9 mouse cellular contexts compared by ENCODE assay signal in the genomic region with DNA sequence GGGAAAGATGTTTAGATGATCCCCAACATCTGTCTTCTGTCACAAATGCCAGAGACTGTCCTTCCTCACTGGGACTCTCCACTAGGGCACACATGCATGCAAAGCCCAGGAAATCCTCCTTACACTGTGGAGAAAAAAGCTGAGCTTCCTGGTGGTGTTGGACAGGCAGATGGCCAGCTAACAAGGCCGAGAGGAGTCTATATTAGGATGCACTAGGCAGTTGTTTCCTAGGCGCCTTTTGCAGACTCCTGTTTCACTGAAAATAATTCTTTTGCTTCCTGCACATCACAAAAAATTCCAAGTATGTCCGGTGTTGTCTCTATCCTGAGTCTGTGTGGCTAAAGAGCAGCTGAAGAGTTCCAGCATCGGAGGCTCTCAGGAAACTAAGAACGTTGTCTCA. TPM values are rescaled to one million over a fixed set of nuclear protein-coding genes. Genes with fewer than 3 reads are reported as not detected.
A peak's percentile ranks its signal among the peaks of the same experiment; 100 is the strongest.
DNase-seq lines count a peak whose midpoint lies in the region; ATAC-seq and TF ChIP-seq lines count a peak whose summit lies in the region.
"Had no signal": no experiment of that assay in that cellular context is flagged by ENCODE, and none has a peak within 500 bp of the region (broad histone marks: within the 10 kb centered on the region; RNA-seq: fewer than 3 reads in every experiment).

No protein-coding gene starts in this region.

- no peak for TF ChIP-seq CTCF in forebrain, postnatal 0 days (IDR thresholded peaks at IDR 0.05; ENCODE audit: low read depth)
- no peak for TF ChIP-seq CTCF in midbrain, postnatal 0 days (IDR thresholded peaks at IDR 0.05)

- H3K27ac ChIP-seq in forebrain, embryonic 10.5 days: peak overlapping the region; percentile 2; the same call in 1 of the 2 replicates
- no peak overlapping the region for H3K27ac ChIP-seq in forebrain, postnatal 0 days (ENCODE audit: low read depth, low read length)
- 0 out of 2 replicates have a peak overlapping the region, but pooled peaks have one; percentile 43 for H3K27ac ChIP-seq in midbrain, postnatal 0 days (ENCODE audit: low read depth, low read length)
- H3K27ac ChIP-seq in midbrain, embryonic 13.5 days: no peak overlapping the region
- H3K27ac ChIP-seq in stomach, embryonic 16.5 days (ENCODE audit: low read length): peak overlapping the region; percentile 65

- no peaks in the 10 kb centered on the region for H3K27me3 ChIP-seq in forebrain, embryonic 10.5 days (ENCODE audit: poor library complexity, severe bottlenecking)
- no peaks in the 10 kb centered on the region for H3K27me3 ChIP-seq in forebrain, postnatal 0 days (ENCODE audit: insufficient read depth, low read length)
- no peaks in the 10 kb centered on the region for H3K27me3 ChIP-seq in midbrain, postnatal 0 days (ENCODE audit: insufficient read depth, low read length)
- no peaks in the 10 kb centered on the region for H3K27me3 ChIP-seq in midbrain, embryonic 13.5 days
- no peaks in the 10 kb centered on the region for H3K27me3 ChIP-seq in stomach, embryonic 16.5 days (ENCODE audit: control insufficient read depth, insufficient read depth, low read length)

- no peak overlapping the region for H3K9ac ChIP-seq in forebrain, postnatal 0 days
- no peak overlapping the region for H3K9ac ChIP-seq in midbrain, postnatal 0 days (replicated peaks; ENCODE audit: low read length, poor library complexity, severe bottlenecking)
- H3K9ac ChIP-seq in midbrain, embryonic 13.5 days (replicated peaks): no peak overlapping the region
- H3K9ac ChIP-seq in stomach, embryonic 16.5 days (ENCODE audit: low read length): no peak overlapping the region

- no peaks in the 10 kb centered on the region for H3K9me3 ChIP-seq in forebrain, embryonic 10.5 days
- no peaks in the 10 kb centered on the region for H3K9me3 ChIP-seq in forebrain, postnatal 0 days (ENCODE audit: low read length)
- H3K9me3 ChIP-seq in midbrain, postnatal 0 days (ENCODE audit: low read length): no peaks in the 10 kb centered on the region
- H3K9me3 ChIP-seq in midbrain, embryonic 13.5 days: no peaks in the 10 kb centered on the region
- H3K9me3 ChIP-seq in stomach, embryonic 16.5 days (replicated peaks; ENCODE audit: control insufficient read depth, low read length): no peaks in the 10 kb centered on the region

- no peak for DNase-seq in forebrain, embryonic 10.5 days (ENCODE audit: extremely low spot score, low spot score)
- no peak for DNase-seq in forebrain, postnatal 0 days
- DNase-seq in midbrain, postnatal 0 days (ENCODE audit: low spot score): no peak
- peak; percentile 21 for DNase-seq in kidney, adult 18-20 months
- DNase-seq in spleen, postnatal 14 days (ENCODE audit: low spot score in 2 of 2): no peak
- DNase-seq in spleen, postnatal 4 days (ENCODE audit: low spot score in 2 of 2): no peak
- DNase-seq: cerebellum, adult 9-11 months had no signal

- H3K4me1 ChIP-seq in forebrain, embryonic 10.5 days: peaks cover 41% of the 10 kb centered on the region
- H3K4me1 ChIP-seq in forebrain, postnatal 0 days (ENCODE audit: insufficient read depth): peaks cover 9% of the 10 kb centered on the region
- H3K4me1 ChIP-seq in midbrain, postnatal 0 days (ENCODE audit: insufficient read depth, low read length): no peaks in the 10 kb centered on the region
- peaks cover 18% of the 10 kb centered on the region for H3K4me1 ChIP-seq in midbrain, embryonic 13.5 days (replicated peaks)
- peaks cover 51% of the 10 kb centered on the region for H3K4me1 ChIP-seq in stomach, embryonic 16.5 days (ENCODE audit: control insufficient read depth, insufficient read depth, low read length)

- H3K4me2 ChIP-seq in forebrain, postnatal 0 days (ENCODE audit: low read depth): no peak overlapping the region
- H3K4me2 ChIP-seq in midbrain, postnatal 0 days (ENCODE audit: low read depth, low read length, poor library complexity, severe bottlenecking): no peak overlapping the region
- no peak overlapping the region for H3K4me2 ChIP-seq in midbrain, embryonic 13.5 days (replicated peaks)
- H3K4me2 ChIP-seq in stomach, embryonic 16.5 days (ENCODE audit: low read depth, low read length): no peak overlapping the region

- WGBS in forebrain, embryonic 10.5 days: 72% methylated on average over 5 of the region's 5 CpGs
- WGBS in forebrain, postnatal 0 days: 75% methylated on average over 5 of the region's 5 CpGs
- WGBS in midbrain, postnatal 0 days: 70% methylated on average over 5 of the region's 5 CpGs
- WGBS in midbrain, embryonic 13.5 days: 82% methylated on average over 5 of the region's 5 CpGs
- 33% methylated on average over 5 of the region's 5 CpGs for WGBS in stomach, embryonic 16.5 days

- H3K36me3 ChIP-seq in forebrain, embryonic 10.5 days (replicated peaks): peaks cover 24% of the 10 kb centered on the region
- H3K36me3 ChIP-seq in forebrain, postnatal 0 days (ENCODE audit: insufficient read depth): no peaks in the 10 kb centered on the region
- no peaks in the 10 kb centered on the region for H3K36me3 ChIP-seq in midbrain, postnatal 0 days (ENCODE audit: insufficient read depth, low read length)
- H3K36me3 ChIP-seq in midbrain, embryonic 13.5 days: no peaks in the 10 kb centered on the region
- 0 out of 2 replicates have a peak, but pooled peaks cover 3% of the 10 kb centered on the region for H3K36me3 ChIP-seq in stomach, embryonic 16.5 days (ENCODE audit: control insufficient read depth, insufficient read depth, low read length)

- no peak overlapping the region for H3K4me3 ChIP-seq in forebrain, embryonic 10.5 days
- no peak overlapping the region for H3K4me3 ChIP-seq in forebrain, postnatal 0 days (ENCODE audit: low read depth, low read length)
- no peak overlapping the region for H3K4me3 ChIP-seq in midbrain, postnatal 0 days (ENCODE audit: low read depth, low read length)
- H3K4me3 ChIP-seq in midbrain, embryonic 13.5 days (replicated peaks): no peak overlapping the region
- no peak overlapping the region for H3K4me3 ChIP-seq in stomach, embryonic 16.5 days (replicated peaks; ENCODE audit: low read length)

- no peak for ATAC-seq in forebrain, postnatal 0 days
- no peak for ATAC-seq in midbrain, postnatal 0 days (ENCODE audit: low FRiP score)
- no peak for ATAC-seq in midbrain, embryonic 13.5 days
- peak; percentile 26; the same call in 1 of the 2 replicates for ATAC-seq in stomach, embryonic 16.5 days (ENCODE audit: insufficient read depth, low FRiP score)

RNA-seq across cellular contexts. Expression of a gene that starts 3.8 kb away (rescaled TPM):
- polyA plus RNA-seq in forebrain, embryonic 10.5 days (2016; fragmentation: Nextera tagmentation; extraction: Ambion mirVana): 3.6 and 4.4 TPM in 2 replicates
- 0.62 TPM in 1 of 2 replicates, not detected in the other for total RNA-seq in forebrain, postnatal 0 days (2014; rRNA removed)
- 1.8 and 2.3 TPM in 2 replicates for polyA plus RNA-seq in forebrain, postnatal 0 days (2015; fragmentation: Nextera tagmentation; extraction: Ambion mirVana)
- 0.61 and 0.66 TPM in 2 replicates for total RNA-seq in midbrain, postnatal 0 days (2014; rRNA removed)
- 1.2 and 2.4 TPM in 2 replicates for polyA plus RNA-seq in midbrain, postnatal 0 days (2015; fragmentation: Nextera tagmentation; extraction: Ambion mirVana)
- 2.8 and 3.7 TPM in 2 replicates for polyA plus RNA-seq in midbrain, embryonic 13.5 days (2015; fragmentation: Nextera tagmentation; extraction: Ambion mirVana)
- polyA plus RNA-seq in stomach, embryonic 16.5 days (2015; fragmentation: Nextera tagmentation; extraction: Ambion mirVana): 2.8 and 3.6 TPM in 2 replicates

RNA-seq across cellular contexts. Expression of a gene that starts 22.3 kb away (rescaled TPM):
- 74.9 and 81.7 TPM in 2 replicates for polyA plus RNA-seq in forebrain, embryonic 10.5 days (2016; fragmentation: Nextera tagmentation; extraction: Ambion mirVana)
- total RNA-seq in forebrain, postnatal 0 days (2014; rRNA removed): 69.9 and 82.4 TPM in 2 replicates
- 53.1 and 60.8 TPM in 2 replicates for polyA plus RNA-seq in forebrain, postnatal 0 days (2015; fragmentation: Nextera tagmentation; extraction: Ambion mirVana)
- total RNA-seq in midbrain, postnatal 0 days (2014; rRNA removed): 86.9 and 87.4 TPM in 2 replicates
- polyA plus RNA-seq in midbrain, postnatal 0 days (2015; fragmentation: Nextera tagmentation; extraction: Ambion mirVana): 70.6 and 74.6 TPM in 2 replicates
- 41.6 and 46.6 TPM in 2 replicates for polyA plus RNA-seq in midbrain, embryonic 13.5 days (2015; fragmentation: Nextera tagmentation; extraction: Ambion mirVana)
- 80.7 and 80.9 TPM in 2 replicates for polyA plus RNA-seq in stomach, embryonic 16.5 days (2015; fragmentation: Nextera tagmentation; extraction: Ambion mirVana)

RNA-seq across cellular contexts. Expression of a gene that starts 50.2 kb away (rescaled TPM):
- 330 and 333 TPM in 2 replicates for polyA plus RNA-seq in forebrain, embryonic 10.5 days (2016; fragmentation: Nextera tagmentation; extraction: Ambion mirVana)
- 81.2 and 85.9 TPM in 2 replicates for total RNA-seq in forebrain, postnatal 0 days (2014; rRNA removed)
- polyA plus RNA-seq in forebrain, postnatal 0 days (2015; fragmentation: Nextera tagmentation; extraction: Ambion mirVana): 88.0 and 96.5 TPM in 2 replicates
- total RNA-seq in midbrain, postnatal 0 days (2014; rRNA removed): 47.4 and 58.1 TPM in 2 replicates
- polyA plus RNA-seq in midbrain, postnatal 0 days (2015; fragmentation: Nextera tagmentation; extraction: Ambion mirVana): 71.1 and 73.2 TPM in 2 replicates
- 110 and 133 TPM in 2 replicates for polyA plus RNA-seq in midbrain, embryonic 13.5 days (2015; fragmentation: Nextera tagmentation; extraction: Ambion mirVana)
- 132 and 162 TPM in 2 replicates for polyA plus RNA-seq in stomach, embryonic 16.5 days (2015; fragmentation: Nextera tagmentation; extraction: Ambion mirVana)

RNA-seq across cellular contexts. Expression of a gene that starts 52.1 kb away (rescaled TPM):
- polyA plus RNA-seq in forebrain, embryonic 10.5 days (2016; fragmentation: Nextera tagmentation; extraction: Ambion mirVana): 35.6 and 38.1 TPM in 2 replicates
- 10.5 and 15.2 TPM in 2 replicates for total RNA-seq in forebrain, postnatal 0 days (2014; rRNA removed)
- 18.2 and 24.5 TPM in 2 replicates for polyA plus RNA-seq in forebrain, postnatal 0 days (2015; fragmentation: Nextera tagmentation; extraction: Ambion mirVana)
- 6.3 and 7.0 TPM in 2 replicates for total RNA-seq in midbrain, postnatal 0 days (2014; rRNA removed)
- polyA plus RNA-seq in midbrain, postnatal 0 days (2015; fragmentation: Nextera tagmentation; extraction: Ambion mirVana): 24.4 and 25.9 TPM in 2 replicates
- polyA plus RNA-seq in midbrain, embryonic 13.5 days (2015; fragmentation: Nextera tagmentation; extraction: Ambion mirVana): 39.2 and 44.9 TPM in 2 replicates
- 30.7 and 33.7 TPM in 2 replicates for polyA plus RNA-seq in stomach, embryonic 16.5 days (2015; fragmentation: Nextera tagmentation; extraction: Ambion mirVana)

RNA-seq across cellular contexts. Expression of a gene that starts 58.0 kb away (rescaled TPM):
- 1,283 and 1,312 TPM in 2 replicates for polyA plus RNA-seq in forebrain, embryonic 10.5 days (2016; fragmentation: Nextera tagmentation; extraction: Ambion mirVana)
- 957 and 1,068 TPM in 2 replicates for total RNA-seq in forebrain, postnatal 0 days (2014; rRNA removed)
- 693 and 790 TPM in 2 replicates for polyA plus RNA-seq in forebrain, postnatal 0 days (2015; fragmentation: Nextera tagmentation; extraction: Ambion mirVana)
- 541 and 706 TPM in 2 replicates for total RNA-seq in midbrain, postnatal 0 days (2014; rRNA removed)
- 597 and 607 TPM in 2 replicates for polyA plus RNA-seq in midbrain, postnatal 0 days (2015; fragmentation: Nextera tagmentation; extraction: Ambion mirVana)
- polyA plus RNA-seq in midbrain, embryonic 13.5 days (2015; fragmentation: Nextera tagmentation; extraction: Ambion mirVana): 668 and 675 TPM in 2 replicates
- polyA plus RNA-seq in stomach, embryonic 16.5 days (2015; fragmentation: Nextera tagmentation; extraction: Ambion mirVana): 1,104 and 1,145 TPM in 2 replicates

Comparison
In these comparisons a context has a peak if more than half of its experiments do, and no peak if none do; other contexts are left out.
1. H3K27ac ChIP-seq: peak in forebrain, embryonic 10.5 days (single experiment), midbrain, postnatal 0 days (single experiment) and stomach, embryonic 16.5 days (single experiment); none in forebrain, postnatal 0 days (single experiment) and midbrain, embryonic 13.5 days (single experiment).